Mouse (Mus musculus): ENCODE measurements around the gene Cacnb3. TPM values are rescaled to one million over a fixed set of nuclear protein-coding genes. Genes with fewer than 3 reads are reported as not detected.

Cacnb3 gene
- polyA plus RNA-seq, 1 experiment from 2014 or later, result 80.4 TPM

GRCm38 (mm10) chr15:98646737-98647136 is 16.1 kb downstream of the Cacnb3 start:
- peaks cover 98% of the 10 kb centered on the region for H3K36me3 ChIP-seq (replicated peaks)
- WGBS, result 86% methylated on average over 8 of the region's 8 CpGs

GRCm38 (mm10) chr15:98647308-98647707 is 16.7 kb downstream of the Cacnb3 start:
- ATAC-seq (ENCODE audit: low FRiP score), result no peak
- Histone ChIP-seq H3K9me3 (no peaks in the 10 kb centered on the region), H3K27ac (no peak overlapping the region), H3K9ac (no peak overlapping the region), H3K4me3 (replicated peaks) (no peak overlapping the region), H3K27me3 (no peaks in the 10 kb centered on the region), H3K4me2 (no peak overlapping the region), H3K4me1 (no peaks in the 10 kb centered on the region), H3K36me3 (replicated peaks) (peaks cover 98% of the 10 kb centered on the region)
- 90% methylated on average over 10 of the region's 10 CpGs for WGBS

More at GRCm38 (mm10) chr15:98646737-98647136, 16.1 kb downstream of the Cacnb3 start:
- no peak overlapping the region for H3K27ac ChIP-seq
- H3K4me2 ChIP-seq, result no peak overlapping the region
- ATAC-seq (ENCODE audit: low FRiP score), result no peak
- no peaks in the 10 kb centered on the region for H3K27me3 ChIP-seq
- H3K9ac ChIP-seq, result no peak overlapping the region
- no peaks in the 10 kb centered on the region for H3K4me1 ChIP-seq
- no peaks in the 10 kb centered on the region for H3K9me3 ChIP-seq
- no peak overlapping the region for H3K4me3 ChIP-seq (replicated peaks)

- Histone ChIP-seq H3K4me1 (no peaks in the 10 kb centered on the region), H3K27ac (no peak overlapping the region), H3K4me2 (no peak overlapping the region), H3K9me3 (no peaks in the 10 kb centered on the region), H3K27me3 (no peaks in the 10 kb centered on the region), H3K36me3 (replicated peaks) (peaks cover 99% of the 10 kb centered on the region), H3K4me3 (replicated peaks) (no peak overlapping the region), H3K9ac (no peak overlapping the region)
- no peak for ATAC-seq (ENCODE audit: low FRiP score)
- WGBS, result 92% methylated on average over 3 of the region's 3 CpGs
Observed at GRCm38 (mm10) chr15:98648071-98648470, 17.4 kb downstream of the Cacnb3 start.

GRCm38 (mm10) chr15:98651431-98651830 is 20.8 kb downstream of the Cacnb3 start:
- H3K4me2 ChIP-seq, result no peak overlapping the region
- H3K36me3 ChIP-seq (replicated peaks), result peaks cover 98% of the 10 kb centered on the region
- H3K9ac ChIP-seq, result no peak overlapping the region
- no peak overlapping the region for H3K4me3 ChIP-seq (replicated peaks)
- 91% methylated on average over 15 of the region's 15 CpGs for WGBS
- no peaks in the 10 kb centered on the region for H3K9me3 ChIP-seq
- no peak for ATAC-seq (ENCODE audit: low FRiP score)
- no peaks in the 10 kb centered on the region for H3K4me1 ChIP-seq
- H3K27me3 ChIP-seq, result no peaks in the 10 kb centered on the region
- H3K27ac ChIP-seq, result no peak overlapping the region

GRCm38 (mm10) chr15:98652174-98652573 is 21.5 kb downstream of the Cacnb3 start:
- 93% methylated on average over 8 of the region's 8 CpGs for WGBS

GRCm38 (mm10) chr15:98656982-98657751 is 26.5 kb downstream of the Cacnb3 start:
- ATAC-seq (ENCODE audit: low FRiP score), result no peak
- Histone ChIP-seq H3K4me2 (no peak overlapping the region), H3K9ac (no peak overlapping the region), H3K36me3 (replicated peaks) (peaks cover 76% of the 10 kb centered on the region), H3K9me3 (no peaks in the 10 kb centered on the region), H3K4me3 (replicated peaks) (no peak overlapping the region), H3K27me3 (no peaks in the 10 kb centered on the region), H3K4me1 (peaks cover 12% of the 10 kb centered on the region), H3K27ac (no peak overlapping the region)
- 85% methylated on average over 15 of the region's 15 CpGs for WGBS

More at GRCm38 (mm10) chr15:98652174-98652573, 21.5 kb downstream of the Cacnb3 start:
- Histone ChIP-seq H3K4me1 (no peaks in the 10 kb centered on the region), H3K4me2 (no peak overlapping the region), H3K36me3 (replicated peaks) (peaks cover 98% of the 10 kb centered on the region), H3K9me3 (no peaks in the 10 kb centered on the region), H3K27ac (no peak overlapping the region), H3K27me3 (no peaks in the 10 kb centered on the region), H3K4me3 (replicated peaks) (no peak overlapping the region), H3K9ac (no peak overlapping the region)
- ATAC-seq (ENCODE audit: low FRiP score), result no peak

- peaks cover 12% of the 10 kb centered on the region for H3K4me1 ChIP-seq
- no peaks in the 10 kb centered on the region for H3K27me3 ChIP-seq
- peak overlapping the region; percentile 85 for H3K27ac ChIP-seq
- H3K9ac ChIP-seq, result peak overlapping the region; percentile 87
- H3K4me3 ChIP-seq (replicated peaks), result peak overlapping the region; percentile 92
- H3K4me2 ChIP-seq, result peak overlapping the region; percentile 85
- peaks cover 28% of the 10 kb centered on the region for H3K36me3 ChIP-seq (replicated peaks)
- WGBS, result 2% methylated on average over 14 of the region's 14 CpGs
- no peak for ATAC-seq (ENCODE audit: low FRiP score)
- H3K9me3 ChIP-seq, result no peaks in the 10 kb centered on the region
Observed at GRCm38 (mm10) chr15:98662198-98662566, 31.5 kb downstream of the Cacnb3 start.

GRCm38 (mm10) chr15:98662567-98663545 is 32.2 kb downstream of the Cacnb3 start, which contains the start of gene Ddx23:
TSS of gene Ddx23 (minus strand) at chr15:98662894.
- Histone ChIP-seq H3K9ac (peak within 1 kb of the TSS; percentile 87), H3K27me3 (no peaks in the 10 kb centered on the region), H3K4me3 (replicated peaks) (peak within 1 kb of the TSS; percentile 92), H3K27ac (peak within 1 kb of the TSS; percentile 85), H3K36me3 (replicated peaks) (peaks cover 21% of the 10 kb centered on the region), H3K9me3 (no peaks in the 10 kb centered on the region), H3K4me2 (peak within 1 kb of the TSS; percentile 85), H3K4me1 (peaks cover 12% of the 10 kb centered on the region)
- 4% methylated on average over 48 of the region's 48 CpGs for WGBS
- peak; percentile 94 for ATAC-seq (ENCODE audit: low FRiP score)

- Histone ChIP-seq H3K4me1 (peaks cover 12% of the 10 kb centered on the region), H3K9ac (no peak overlapping the region), H3K4me3 (replicated peaks) (no peak overlapping the region), H3K9me3 (no peaks in the 10 kb centered on the region), H3K36me3 (replicated peaks) (peaks cover 8% of the 10 kb centered on the region; the same call in 1 of the 2 replicates), H3K4me2 (no peak overlapping the region), H3K27me3 (no peaks in the 10 kb centered on the region), H3K27ac (no peak overlapping the region)
- ATAC-seq (ENCODE audit: low FRiP score), result no peak
- 81% methylated on average over 11 of the region's 11 CpGs for WGBS
Observed at GRCm38 (mm10) chr15:98664042-98664907, 33.6 kb downstream of the Cacnb3 start.

GRCm38 (mm10) chr15:98672592-98672991 is 42.0 kb downstream of the Cacnb3 start:
- H3K9ac ChIP-seq, result no peak overlapping the region
- no peaks in the 10 kb centered on the region for H3K36me3 ChIP-seq (replicated peaks)
- no peak for ATAC-seq (ENCODE audit: low FRiP score)
- no peak overlapping the region for H3K4me3 ChIP-seq (replicated peaks)
- no peaks in the 10 kb centered on the region for H3K9me3 ChIP-seq
- H3K27me3 ChIP-seq, result peaks cover 47% of the 10 kb centered on the region
- WGBS, result 73% methylated on average over 4 of the region's 4 CpGs
- H3K4me2 ChIP-seq, result no peak overlapping the region
- H3K27ac ChIP-seq, result no peak overlapping the region
- peaks cover 38% of the 10 kb centered on the region for H3K4me1 ChIP-seq

GRCm38 (mm10) chr15:98673732-98674131 is 43.1 kb downstream of the Cacnb3 start:
- peak overlapping the region; percentile 59; the same call in 1 of the 2 replicates for H3K9ac ChIP-seq
- no peak for ATAC-seq (ENCODE audit: low FRiP score)
- H3K27me3 ChIP-seq, result peaks cover 56% of the 10 kb centered on the region
- no peaks in the 10 kb centered on the region for H3K36me3 ChIP-seq (replicated peaks)
- H3K4me1 ChIP-seq, result peaks cover 43% of the 10 kb centered on the region
- peak overlapping the region; percentile 94; the same call in 1 of the 2 replicates for H3K4me2 ChIP-seq
- no peaks in the 10 kb centered on the region for H3K9me3 ChIP-seq
- no peak overlapping the region for H3K4me3 ChIP-seq (replicated peaks)
- H3K27ac ChIP-seq, result no peak overlapping the region
- WGBS, result 85% methylated on average over 7 of the region's 7 CpGs
